Mouse (Mus musculus): ENCODE measurements at regions not wholly inside any gene's neighbourhood (a gene's known extent, or its start where the extent isn't known, plus 50 kb on each side); places are given as distances from the start of the nearest gene placed in this dataset.
"Not testable (repeated sequence)": the region's sequence is repeated elsewhere in the genome, so short reads cannot be mapped to it uniquely, and the experiment has no call there.

GRCm38 (mm10) chr12:113701841-113702240, 158.1 kb downstream of the Adam6a start:
- TF ChIP-seq CTCF (conservative IDR thresholded peaks at IDR 0.05; ENCODE audit: insufficient read depth, insufficient read length, low read depth, low read length); POLR2A (IDR thresholded peaks at IDR 0.05; ENCODE audit: low read depth, low read length): not testable (repeated sequence)

Measured in kidney, adult 2 months (tissue).